Mouse (Mus musculus): ENCODE results near the gene Tbc1d15.

Tbc1d15 gene

DNA sequence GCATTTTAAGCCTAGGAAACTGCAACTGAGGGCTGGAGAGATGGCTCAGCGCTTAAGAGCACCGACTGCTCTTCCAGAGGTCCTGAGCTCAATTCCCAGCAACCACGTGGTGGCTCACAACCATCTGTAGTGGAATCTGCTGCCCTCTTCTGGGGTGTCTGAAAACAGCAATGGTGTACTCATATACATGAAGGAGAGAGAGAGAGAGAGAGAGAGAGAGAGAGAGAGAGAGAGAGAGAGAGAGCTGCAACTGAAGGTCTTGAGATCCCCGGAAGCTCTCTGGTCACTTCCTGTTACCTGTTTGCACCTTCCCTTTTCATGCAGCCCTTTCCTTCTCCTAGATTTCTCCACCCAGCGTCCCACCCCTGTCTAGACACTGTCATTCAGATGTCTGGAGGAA lies 91.0 kb downstream of the Tbc1d15 start:
- no peak for DNase-seq (ENCODE audit: low read depth)
